Mouse (Mus musculus) kidney, embryonic 14.5 days (tissue): Measurements from ENCODE around the gene Dars2. TPM values are rescaled to one million over a fixed set of nuclear protein-coding genes. Genes with fewer than 3 reads are reported as not detected.

ENCODE experiments used
- ATAC-seq: fragments of 200-750 bp; cut with Nextera tagmentation; 2 replicates; pipeline ENCODE4 v1.8.0; 2017; ENCODE audit warnings: moderate number of reproducible peaks, mild to moderate bottlenecking, moderate TSS enrichment, moderate library complexity; ENCODE audit not compliant: low FRiP score, low TSS enrichment
- H3K27ac ChIP-seq: fragments of 300-500 bp; sonication (generic); 2 replicates; pipeline ENCODE4 v1.5.1; 2014; ENCODE audit warnings: low read depth, mild to moderate bottlenecking, low read length, moderate library complexity, mixed read lengths
- H3K27me3 ChIP-seq: fragments of 300-500 bp; sonication (generic); 2 replicates; pipeline ENCODE4 v1.6.1; 2014; ENCODE audit warnings: mild to moderate bottlenecking, low read length; ENCODE audit not compliant: control insufficient read depth, insufficient read depth
- H3K36me3 ChIP-seq: fragments of 300-500 bp; sonication (generic); 2 replicates; pipeline ENCODE4 v1.6.1; 2014; ENCODE audit warnings: low read length, mixed read lengths; ENCODE audit not compliant: control insufficient read depth, insufficient read depth
- H3K4me1 ChIP-seq: fragments of 300-500 bp; sonication (generic); 2 replicates; pipeline ENCODE4 v1.6.1; 2014; ENCODE audit warnings: low read length, mixed read lengths; ENCODE audit not compliant: control insufficient read depth, insufficient read depth
- H3K4me2 ChIP-seq: fragments of 300-500 bp; sonication (generic); replicated peaks from 2 replicates; pipeline ENCODE4 v1.6.1; 2014; ENCODE audit warnings: low read depth, mild to moderate bottlenecking, low read length
- H3K4me3 ChIP-seq: fragments of 300-500 bp; sonication (generic); 2 replicates; pipeline ENCODE4 v1.5.1; 2014; ENCODE audit warnings: mild to moderate bottlenecking, low read length
- H3K9ac ChIP-seq: fragments of 300-500 bp; sonication (generic); 2 replicates; pipeline ENCODE4 v1.6.1; 2014; ENCODE audit warnings: low read depth, mild to moderate bottlenecking, low read length, moderate library complexity
- H3K9me3 ChIP-seq: fragments of 300-500 bp; sonication (generic); 2 replicates; pipeline ENCODE4 v1.6.1; 2016; ENCODE audit warnings: low read length; ENCODE audit not compliant: control insufficient read depth
- WGBS: fragments of 180-500 bp; shearing (Covaris S2); extraction: QIAGEN DNeasy Blood & Tissue Kit; methylation state at CpG from one replicate; pipeline ENCODE4 v1.1.7; 2014; 5-methylcytosine and 5-hydroxymethylcytosine counted together
- polyA plus RNA-seq: library from polyadenylated mRNA; unstranded; fragments of >200 nt; fragmentation: Nextera tagmentation; extraction: Ambion mirVana; gene quantifications from 2 replicates; pipeline ENCODE4 v1.2.1, GENCODE M21; 2014

Dars2 gene
- polyA plus RNA-seq = 26.6 and 45.4 TPM in 2 replicates

GRCm38 (mm10) chr1:161070352-161071271, at the start of gene Dars2, which contains the start of gene Cenpl:
Gene Dars2 (minus strand): TSS chr1:161070658.
Gene Cenpl (plus strand): TSS chr1:161070713.
- Histone ChIP-seq H3K4me2 (peak within 1 kb of the TSS; percentile 81), H3K9ac (peak within 1 kb of the TSS; percentile 82), H3K27ac (peak within 1 kb of the TSS; percentile 69), H3K4me3 (peak within 1 kb of the TSS; percentile 79), H3K4me1 (peaks cover 19% of the 10 kb centered on the region), H3K27me3 (no peaks in the 10 kb centered on the region), H3K36me3 (peaks cover 5% of the 10 kb centered on the region; the same call in 1 of the 2 replicates), H3K9me3 (no peaks in the 10 kb centered on the region)
- WGBS = under 1% methylated on average over 57 of the region's 57 CpGs
- ATAC-seq = peak; percentile 97

GRCm38 (mm10) chr1:161114591-161114990, 44.1 kb upstream of the Dars2 start:
- no peak for ATAC-seq
- no peak overlapping the region for H3K4me2 ChIP-seq
- no peak overlapping the region for H3K4me3 ChIP-seq
- H3K9ac ChIP-seq = no peak overlapping the region
- no peaks in the 10 kb centered on the region for H3K9me3 ChIP-seq
- H3K36me3 ChIP-seq = peaks cover under 1% of the 10 kb centered on the region; the same call in 1 of the 2 replicates
- no peak overlapping the region for H3K27ac ChIP-seq
- no peaks in the 10 kb centered on the region for H3K27me3 ChIP-seq
- 0 out of 2 replicates have a peak, but pooled peaks cover 3% of the 10 kb centered on the region for H3K4me1 ChIP-seq

- H3K4me3 ChIP-seq = no peak overlapping the region
- ATAC-seq = no peak
- no peaks in the 10 kb centered on the region for H3K27me3 ChIP-seq
- H3K9ac ChIP-seq = no peak overlapping the region
- no peak overlapping the region for H3K4me2 ChIP-seq
- peaks cover 20% of the 10 kb centered on the region for H3K36me3 ChIP-seq
- H3K4me1 ChIP-seq = no peaks in the 10 kb centered on the region
- H3K27ac ChIP-seq = no peak overlapping the region
- H3K9me3 ChIP-seq = no peaks in the 10 kb centered on the region
- 86% methylated on average over 8 of the region's 8 CpGs for WGBS
These were observed 38.8 kb upstream of the Dars2 start for GRCm38 (mm10) chr1:161109216-161109615.

GRCm38 (mm10) chr1:161103842-161104241, 33.4 kb upstream of the Dars2 start:
- Histone ChIP-seq H3K27ac (no peak overlapping the region), H3K9ac (no peak overlapping the region), H3K4me3 (no peak overlapping the region), H3K4me2 (no peak overlapping the region), H3K27me3 (no peaks in the 10 kb centered on the region), H3K9me3 (no peaks in the 10 kb centered on the region), H3K36me3 (peaks cover 31% of the 10 kb centered on the region), H3K4me1 (no peaks in the 10 kb centered on the region)
- no peak for ATAC-seq
- WGBS = 71% methylated on average over 1 of the region's 1 CpGs

GRCm38 (mm10) chr1:161099721-161100405, 29.4 kb upstream of the Dars2 start:
- H3K27me3 ChIP-seq = no peaks in the 10 kb centered on the region
- H3K36me3 ChIP-seq = peaks cover 38% of the 10 kb centered on the region; the same call in 1 of the 2 replicates
- no peak overlapping the region for H3K4me3 ChIP-seq
- WGBS = 95% methylated on average over 4 of the region's 4 CpGs
- no peak overlapping the region for H3K27ac ChIP-seq
- H3K9me3 ChIP-seq = no peaks in the 10 kb centered on the region
- no peak overlapping the region for H3K9ac ChIP-seq
- no peak for ATAC-seq
- no peaks in the 10 kb centered on the region for H3K4me1 ChIP-seq
- no peak overlapping the region for H3K4me2 ChIP-seq

GRCm38 (mm10) chr1:161077243-161077642, 6.8 kb upstream of the Dars2 start:
- ATAC-seq = no peak
- H3K9ac ChIP-seq = no peak overlapping the region
- no peak overlapping the region for H3K4me2 ChIP-seq
- peaks cover 49% of the 10 kb centered on the region for H3K36me3 ChIP-seq
- no peak overlapping the region for H3K27ac ChIP-seq
- no peak overlapping the region for H3K4me3 ChIP-seq
- peaks cover 14% of the 10 kb centered on the region for H3K4me1 ChIP-seq
- no peaks in the 10 kb centered on the region for H3K27me3 ChIP-seq
- no peaks in the 10 kb centered on the region for H3K9me3 ChIP-seq
- 93% methylated on average over 3 of the region's 3 CpGs for WGBS

GRCm38 (mm10) chr1:161076238-161076637, 5.8 kb upstream of the Dars2 start:
- H3K4me2 ChIP-seq = no peak overlapping the region
- H3K4me3 ChIP-seq = no peak overlapping the region
- H3K9me3 ChIP-seq = no peaks in the 10 kb centered on the region
- ATAC-seq = no peak
- peaks cover 19% of the 10 kb centered on the region for H3K4me1 ChIP-seq
- H3K27ac ChIP-seq = no peak overlapping the region
- no peaks in the 10 kb centered on the region for H3K27me3 ChIP-seq
- H3K9ac ChIP-seq = no peak overlapping the region
- peaks cover 44% of the 10 kb centered on the region for H3K36me3 ChIP-seq
- WGBS = 76% methylated on average over 6 of the region's 6 CpGs

GRCm38 (mm10) chr1:161071272-161071620, 788 bp upstream of the Dars2 start:
- peak overlapping the region; percentile 79 for H3K4me3 ChIP-seq
- peaks cover 19% of the 10 kb centered on the region for H3K4me1 ChIP-seq
- no peaks in the 10 kb centered on the region for H3K9me3 ChIP-seq
- peaks cover 7% of the 10 kb centered on the region; the same call in 1 of the 2 replicates for H3K36me3 ChIP-seq
- peak overlapping the region; percentile 75 for H3K4me2 ChIP-seq
- peak overlapping the region; percentile 82 for H3K9ac ChIP-seq
- no peak overlapping the region for H3K27ac ChIP-seq
- WGBS = 0% methylated on average over 12 of the region's 12 CpGs
- ATAC-seq = no peak
- no peaks in the 10 kb centered on the region for H3K27me3 ChIP-seq

- Histone ChIP-seq H3K4me3 (no peak overlapping the region), H3K27ac (no peak overlapping the region), H3K9me3 (no peaks in the 10 kb centered on the region), H3K4me1 (no peaks in the 10 kb centered on the region), H3K27me3 (no peaks in the 10 kb centered on the region), H3K36me3 (no peaks in the 10 kb centered on the region), H3K9ac (no peak overlapping the region), H3K4me2 (no peak overlapping the region)
- 76% methylated on average over 1 of the region's 1 CpGs for WGBS
- no peak for ATAC-seq
These were observed 7.1 kb downstream of the Dars2 start for GRCm38 (mm10) chr1:161063351-161063750.
